Mouse (Mus musculus): ENCODE measurements around the gene Trpv3.

- TF ChIP-seq CTCF (conservative IDR thresholded peaks at IDR 0.05; ENCODE audit: low read length) = no peak
- no peak for TF ChIP-seq POU5F1 (IDR thresholded peaks at IDR 0.05; ENCODE audit: borderline replicate concordance, low read length)
Measured at GRCm38 (mm10) chr11:73333357-73333756, 66.2 kb downstream of the Trpv3 start.

Data from E14TG2a.4 (cell line).